Mouse (Mus musculus): ENCODE results near the gene Hist1h2ad.

The Hist1h2ad gene

GRCm38 (mm10) chr13:23562699-23563462, 11.3 kb upstream of the Hist1h2ad start:
- DNase-seq (ENCODE audit: extremely low spot score) = peak; percentile 75

DNA sequence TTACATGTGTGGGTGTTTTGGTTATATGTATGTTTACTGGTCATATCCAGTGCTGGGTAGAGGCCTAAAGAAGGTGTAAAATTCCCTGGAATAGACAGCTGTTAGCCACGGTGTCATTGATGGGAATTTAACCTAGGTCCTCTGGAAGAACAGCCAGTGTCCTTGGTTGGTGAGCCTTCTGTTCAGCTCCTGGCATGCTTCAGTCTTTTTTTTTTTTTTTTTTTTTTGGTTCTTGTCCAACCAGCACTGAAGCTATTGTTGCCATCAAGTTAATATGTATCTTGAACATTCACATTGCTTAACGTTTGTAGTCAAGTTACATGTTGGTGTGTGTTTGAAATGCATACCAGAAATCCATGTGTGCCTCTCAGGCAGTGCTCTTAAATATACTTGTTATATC, 9.7 kb upstream of the Hist1h2ad start:
- no peak for DNase-seq (ENCODE audit: extremely low spot score)

- DNase-seq (ENCODE audit: extremely low spot score) = peak; percentile 72
Measured at GRCm38 (mm10) chr13:23570261-23571021, 3.7 kb upstream of the Hist1h2ad start.

DNA sequence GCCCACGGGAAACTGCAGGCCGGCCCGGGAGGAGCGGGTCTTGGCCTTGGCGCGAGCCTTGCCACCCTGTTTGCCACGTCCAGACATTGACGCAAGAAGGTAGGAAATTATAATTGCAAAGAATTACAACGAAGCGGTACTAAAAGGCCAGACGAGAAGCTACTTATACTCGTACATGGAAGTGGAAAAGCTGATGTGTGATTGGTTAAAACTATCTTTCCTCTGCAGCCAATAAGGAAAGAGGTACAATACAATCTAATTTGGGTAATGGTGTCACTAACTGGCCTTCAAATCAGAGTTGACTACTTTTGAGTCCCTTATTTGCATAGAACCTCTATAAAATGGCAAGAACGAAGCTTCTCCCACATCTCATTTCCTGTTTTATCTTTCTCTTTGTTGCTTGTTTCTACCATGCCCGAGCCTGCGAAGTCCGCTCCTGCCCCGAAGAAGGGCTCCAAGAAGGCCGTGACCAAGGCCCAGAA, 3.1 kb upstream of the Hist1h2ad start, which contains the start of the genes Hist1h2ae and Hist1h2bg:
Hist1h2ae (minus strand) TSS at position 199 of the 482 bp plus-strand sequence.
Hist1h2bg (plus strand) TSS at position 375 of the 482 bp plus-strand sequence.
- DNase-seq (ENCODE audit: extremely low spot score) = peak; percentile 92

DNA sequence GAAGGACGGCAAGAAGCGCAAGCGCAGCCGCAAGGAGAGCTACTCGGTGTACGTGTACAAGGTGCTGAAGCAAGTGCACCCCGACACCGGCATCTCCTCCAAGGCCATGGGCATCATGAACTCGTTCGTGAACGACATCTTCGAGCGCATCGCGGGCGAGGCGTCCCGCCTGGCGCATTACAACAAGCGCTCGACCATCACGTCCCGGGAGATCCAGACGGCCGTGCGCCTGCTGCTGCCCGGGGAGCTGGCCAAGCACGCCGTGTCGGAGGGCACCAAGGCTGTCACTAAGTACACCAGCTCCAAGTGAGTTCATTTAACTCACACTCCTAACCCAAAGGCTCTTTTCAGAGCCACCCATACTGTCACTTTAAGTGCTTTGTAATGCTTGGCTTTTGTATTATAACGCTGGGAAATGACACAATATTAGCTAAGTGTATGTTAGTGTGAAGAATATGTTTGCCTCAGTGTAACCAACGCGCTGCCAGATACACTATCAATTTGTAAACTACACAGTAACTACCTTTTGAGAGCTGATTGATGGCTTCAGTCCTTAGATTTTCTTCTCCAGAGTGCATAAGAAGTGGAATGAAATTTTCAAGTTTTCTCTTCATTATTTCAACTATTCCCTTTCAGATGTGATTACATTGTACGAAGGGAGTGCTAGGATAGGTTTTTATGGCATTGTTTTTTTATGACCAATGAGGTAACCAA, 2.5 kb upstream of the Hist1h2ad start:
- DNase-seq (ENCODE audit: extremely low spot score) = peak; percentile 75

GRCm38 (mm10) chr13:23572218-23573033, 1.8 kb upstream of the Hist1h2ad start:
- DNase-seq (ENCODE audit: extremely low spot score) = peak; percentile 65

GRCm38 (mm10) chr13:23573034-23573897, 915 bp upstream of the Hist1h2ad start:
- peak; percentile 50 for DNase-seq (ENCODE audit: extremely low spot score)

GRCm38 (mm10) chr13:23574546-23575170, 477 bp downstream of the Hist1h2ad start:
- peak; percentile 58 for DNase-seq (ENCODE audit: extremely low spot score)

- DNase-seq (ENCODE audit: extremely low spot score) = peak; percentile 86
Measured at GRCm38 (mm10) chr13:23575271-23575851, 1.2 kb downstream of the Hist1h2ad start, which contains the start of gene Hist1h3d. Hist1h3d (plus strand) TSS chr13:23575763.

DNA sequence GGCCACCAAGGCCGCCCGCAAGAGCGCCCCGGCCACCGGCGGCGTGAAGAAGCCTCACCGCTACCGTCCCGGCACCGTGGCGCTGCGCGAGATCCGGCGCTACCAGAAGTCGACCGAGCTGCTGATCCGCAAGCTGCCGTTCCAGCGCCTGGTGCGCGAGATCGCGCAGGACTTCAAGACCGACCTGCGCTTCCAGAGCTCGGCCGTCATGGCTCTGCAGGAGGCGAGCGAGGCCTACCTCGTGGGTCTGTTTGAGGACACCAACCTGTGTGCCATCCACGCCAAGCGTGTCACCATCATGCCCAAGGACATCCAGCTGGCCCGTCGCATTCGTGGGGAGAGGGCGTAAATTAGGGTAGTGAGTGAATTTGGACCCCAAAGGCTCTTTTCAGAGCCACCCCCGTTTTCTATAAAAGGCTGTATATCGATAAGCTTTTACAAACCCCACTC, 1.7 kb downstream of the Hist1h2ad start:
- peak; percentile 62 for DNase-seq (ENCODE audit: extremely low spot score)

DNA sequence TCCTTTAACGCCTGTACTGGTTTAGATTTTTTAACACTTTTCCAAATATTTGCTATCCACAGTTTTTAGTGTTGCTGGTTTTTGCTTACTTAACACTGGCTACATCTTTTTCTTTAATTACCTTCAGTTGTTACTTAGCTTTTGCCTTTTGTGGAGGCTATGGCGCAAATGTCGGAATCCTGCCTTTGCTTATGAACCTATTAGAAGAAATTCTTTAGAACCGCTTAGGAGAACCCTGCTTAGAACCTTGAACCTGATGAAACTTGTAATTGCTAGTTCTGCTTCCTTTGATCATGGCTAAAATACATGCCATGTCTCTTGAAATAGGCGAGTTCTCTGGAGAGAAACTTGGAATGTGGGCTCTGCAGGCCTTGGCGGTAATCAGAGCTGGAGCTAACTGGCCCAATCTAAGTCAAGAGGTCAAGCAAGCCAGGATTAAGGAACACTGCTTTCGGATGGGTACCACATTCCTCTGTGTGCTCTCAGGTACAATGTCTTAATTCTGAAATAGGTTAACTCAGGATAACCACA, 2.2 kb downstream of the Hist1h2ad start:
- peak; percentile 77 for DNase-seq (ENCODE audit: extremely low spot score)

DNA sequence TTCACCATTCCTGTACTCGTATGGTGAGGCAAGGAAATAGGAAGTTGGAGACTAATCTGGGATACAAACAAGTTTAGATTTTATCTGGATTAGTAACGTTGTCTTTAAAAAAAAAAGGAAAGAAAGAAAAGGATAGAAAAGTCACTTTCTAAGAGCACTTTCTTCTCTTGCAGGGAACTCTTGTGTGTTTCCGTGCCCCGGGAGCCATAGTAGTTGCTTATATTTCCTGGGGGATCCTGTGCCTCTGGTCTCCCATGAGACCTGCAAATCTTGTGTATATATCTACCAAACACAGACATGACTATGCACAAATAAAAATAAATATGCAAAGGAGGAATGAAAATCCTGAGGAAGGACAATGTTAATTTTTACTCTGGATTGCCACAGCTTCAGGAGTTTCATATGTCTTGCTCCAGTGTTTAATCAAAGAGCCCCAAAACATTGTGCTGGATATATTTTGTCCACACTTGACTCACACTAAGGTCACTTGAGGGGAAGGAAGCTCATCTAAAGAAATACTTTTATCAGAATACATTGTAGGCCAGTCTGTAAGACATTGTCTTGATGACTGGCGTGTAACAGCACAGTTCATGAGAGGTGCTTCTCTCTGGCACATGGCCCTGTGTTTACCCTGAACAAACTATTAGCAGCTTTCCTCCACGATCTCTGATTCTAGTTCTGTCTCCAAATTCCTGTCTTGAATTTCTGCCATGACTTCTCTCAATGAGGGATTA, 2.9 kb downstream of the Hist1h2ad start:
- DNase-seq (ENCODE audit: extremely low spot score) = peak; percentile 57

DNA sequence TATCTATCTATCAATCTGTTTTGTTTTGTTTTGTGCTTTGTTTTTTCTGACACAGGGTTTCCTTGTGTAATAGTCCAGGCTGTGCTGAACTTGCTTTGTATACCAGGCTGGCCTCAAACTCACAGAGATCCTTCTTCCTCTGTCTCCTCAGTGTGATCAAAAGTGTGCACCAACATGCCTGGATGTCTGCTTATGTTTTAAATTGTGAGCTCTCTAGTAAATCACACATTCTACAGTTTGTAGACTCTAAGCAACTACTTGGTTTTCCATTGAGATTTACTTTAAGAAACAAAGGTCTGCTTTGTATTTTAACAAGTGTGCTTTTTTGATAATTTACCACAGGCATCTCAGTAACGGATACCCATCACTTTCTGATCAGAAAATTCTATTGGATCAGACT, 3.7 kb downstream of the Hist1h2ad start:
- no peak for DNase-seq (ENCODE audit: extremely low spot score)

- peak; percentile 100 for DNase-seq (ENCODE audit: extremely low spot score)
Measured at GRCm38 (mm10) chr13:23581408-23582218, 7.4 kb downstream of the Hist1h2ad start, which contains the start of gene Hist1h4d. Hist1h4d (plus strand) TSS chr13:23581598.

DNA sequence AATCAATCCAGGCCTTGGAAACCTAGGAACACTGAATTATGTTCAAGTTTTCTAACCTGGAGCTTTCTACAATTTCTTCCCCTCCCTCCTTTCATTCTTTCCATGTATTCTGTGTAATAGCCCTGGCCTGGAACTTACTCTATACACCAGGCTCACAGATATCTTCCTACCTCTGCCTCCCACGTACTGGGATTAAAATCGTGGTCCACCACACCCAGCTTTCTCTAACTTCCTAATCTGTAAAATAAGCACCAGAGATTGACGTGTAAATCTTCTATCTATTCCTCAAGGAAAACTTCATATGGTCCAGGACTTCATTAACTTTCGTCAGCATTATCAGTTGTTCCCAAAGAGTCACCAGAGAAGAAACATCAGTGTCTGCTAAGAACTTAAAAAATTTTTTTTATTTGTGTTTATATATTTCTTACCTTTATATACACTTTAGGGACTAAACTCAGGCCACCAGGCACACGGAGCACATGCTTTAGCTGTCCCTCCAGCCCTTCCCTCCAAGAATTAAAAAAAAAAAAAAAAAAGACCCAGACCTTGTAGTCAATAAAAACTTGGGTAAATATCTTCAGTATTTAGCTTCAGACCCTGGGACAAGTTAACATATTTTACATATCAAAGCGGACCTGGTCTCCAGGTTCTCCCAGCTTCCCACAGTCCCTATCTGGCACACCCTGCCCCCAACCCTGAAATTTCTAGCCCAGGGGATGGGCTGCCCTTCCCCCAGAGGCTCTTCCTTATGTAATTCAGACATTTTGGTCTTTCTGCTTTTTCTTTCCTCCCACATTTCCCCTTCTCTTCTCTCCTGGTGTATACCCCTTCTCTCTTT, 8.3 kb downstream of the Hist1h2ad start:
- DNase-seq (ENCODE audit: extremely low spot score) = peak; percentile 70

GRCm38 (mm10) chr13:23583387-23584068, 9.3 kb downstream of the Hist1h2ad start:
- peak; percentile 33 for DNase-seq (ENCODE audit: extremely low spot score)

Data from embryo, embryonic 9.5 days (tissue).